ENCODE assay signal across 10 mouse cellular contexts in genomic region chr10:75605162-75605846, GRCm38 (mm10). TPM values are rescaled to one million over a fixed set of nuclear protein-coding genes. Genes with fewer than 3 reads are reported as not detected.
DNase-seq lines count a peak whose midpoint lies in the region; ATAC-seq and TF ChIP-seq lines count a peak whose summit lies in the region.
"Had no signal": no experiment of that assay in that cellular context is flagged by ENCODE, and none has a peak within 500 bp of the region (broad histone marks: within the 10 kb centered on the region; RNA-seq: fewer than 3 reads in every experiment).

No protein-coding gene starts in this region.

- in situ Hi-C loops in CH12.LX (cut with MboI; ENCODE audit: low pct_ligation_motif_present, low pct_unique_long_range_greater_than_20kb, low sequenced_read_pairs), result no loop called here

- no peak for TF ChIP-seq EP300 in CH12.LX (IDR thresholded peaks at IDR 0.05; ENCODE audit: low read length)

- H3K9ac ChIP-seq in CH12.LX (ENCODE audit: insufficient read depth, low read depth), result no peak overlapping the region
- H3K9ac ChIP-seq: limb, embryonic 15.5 days had no signal

- H3K27me3 ChIP-seq in CH12.LX (replicated peaks), result no peaks in the 10 kb centered on the region
- H3K27me3 ChIP-seq in splenic B cell, adult 2 months (ENCODE audit: control insufficient read depth, insufficient read depth, low read length, poor library complexity, severe bottlenecking), result no peaks in the 10 kb centered on the region
- H3K27me3 ChIP-seq: limb, embryonic 15.5 days had no signal

- peaks cover 0 to 10% of the 10 kb centered on the region in 2 experiments; a peak in 1 of 4 replicates for H3K4me1 ChIP-seq in CH12.LX (ENCODE audit: control insufficient read depth in 1 of 2, insufficient read depth in 2 of 2)
- H3K4me1 ChIP-seq: hindbrain, embryonic 10.5 days; limb, embryonic 15.5 days had no signal

- peak; percentile 32 for DNase-seq in kidney, postnatal 10 days
- no peak for DNase-seq in kidney, adult 18-20 months
- peak; percentile 28 for DNase-seq in CH12.LX (ENCODE audit: extremely low read depth)
- peak; percentile 40 for DNase-seq in T-cell, adult 2 months (ENCODE audit: low spot score)
- peak; percentile 37 for DNase-seq in splenic B cell, adult 2 months (ENCODE audit: low read depth, low spot score)
- DNase-seq in cerebellum, adult 9-11 months, result no peak
- DNase-seq: gastrocnemius, postnatal 25 days had no signal

- no peak for ATAC-seq in inflammation-experienced regulatory T-cells, adult 6 months

- no peak; the same call in 1 of the 2 replicates for TF ChIP-seq RAD21 in CH12.LX (IDR thresholded peaks at IDR 0.05; ENCODE audit: low read depth, low read length)

- H3K4me2 ChIP-seq in CH12.LX (ENCODE audit: insufficient read depth, low read depth, poor library complexity, severe bottlenecking), result no peak overlapping the region
- H3K4me2 ChIP-seq: limb, embryonic 15.5 days had no signal

- no peak for TF ChIP-seq POLR2A in CH12.LX (IDR thresholded peaks at IDR 0.05; ENCODE audit: low read depth, low read length)

- dilution Hi-C loops in CH12.LX (cut with MboI; ENCODE audit: extremely low pct_ligation_motif_present, extremely low pct_unique_long_range_greater_than_20kb, low sequenced_read_pairs), result no loop called here

- H3K27ac ChIP-seq in CH12.LX (ENCODE audit: insufficient read depth, low read depth), result no peak overlapping the region
- H3K27ac ChIP-seq: hindbrain, embryonic 10.5 days; limb, embryonic 15.5 days had no signal

- H3K4me3 ChIP-seq in CH12.LX (replicated peaks in 1 of 3; ENCODE audit: low read depth in 2 of 3, low read length in 2 of 3, poor library complexity in 1 of 3), result no peak overlapping the region
- H3K4me3 ChIP-seq: hindbrain, embryonic 10.5 days; limb, embryonic 15.5 days had no signal

- H3K9me3 ChIP-seq in CH12.LX (replicated peaks; ENCODE audit: low read length), result no peaks in the 10 kb centered on the region
- H3K9me3 ChIP-seq: hindbrain, embryonic 10.5 days; limb, embryonic 15.5 days had no signal

- TF ChIP-seq CTCF in CH12.LX (conservative IDR thresholded peaks at IDR 0.05 in 1 of 2, IDR thresholded peaks at IDR 0.05 in 1 of 2; ENCODE audit: low read depth in 2 of 2, low read length in 2 of 2), result peak in 1 of 2 experiments; percentile 66; a peak in 2 of 4 replicates

- no peaks in the 10 kb centered on the region for H3K36me3 ChIP-seq in CH12.LX (replicated peaks in 1 of 2; ENCODE audit: control insufficient read depth in 1 of 2, insufficient read depth in 1 of 2, low read length in 1 of 2)
- H3K36me3 ChIP-seq in splenic B cell, adult 2 months (ENCODE audit: control insufficient read depth, insufficient read depth, low read length, poor library complexity, severe bottlenecking), result no peaks in the 10 kb centered on the region
- H3K36me3 ChIP-seq: hindbrain, embryonic 10.5 days; limb, embryonic 15.5 days had no signal

- no peaks in the 10 kb centered on the region for H3K79me2 ChIP-seq in CH12.LX (replicated peaks; ENCODE audit: control insufficient read depth, extremely low read depth, insufficient read depth, poor library complexity, severe bottlenecking)

TF ChIP-seq in CH12.LX, 34 proteins besides CTCF, POLR2A, EP300 and RAD21:
- TF ChIP-seq GABPA (IDR thresholded peaks at IDR 0.05; ENCODE audit: insufficient replicate concordance, low read depth, low read length) (no peak), USF2 (conservative IDR thresholded peaks at IDR 0.05; ENCODE audit: low read depth, low read length) (no peak), SMC3 (IDR thresholded peaks at IDR 0.05; ENCODE audit: low read depth, low read length) (peak; percentile 20), UBTF (IDR thresholded peaks at IDR 0.05; ENCODE audit: low read depth, low read length) (no peak), MYC (IDR thresholded peaks at IDR 0.05; ENCODE audit: low read depth, low read length) (no peak), JUND (conservative IDR thresholded peaks at IDR 0.05; ENCODE audit: low read depth, low read length) (no peak)

RNA-seq across cellular contexts. Expression of gene Ggt5, which starts 16.2 kb away (rescaled TPM):
- total RNA-seq in CH12.LX (2012; rRNA removed) (not detected in 2 replicates), CH12.LX (2014; rRNA removed) (not detected in 2 replicates)
- polyA plus RNA-seq in CH12.LX (2012; ENCODE audit: insufficient read length, low read depth), result not detected in 2 replicates
- polyA plus RNA-seq in inflammation-experienced regulatory T-cells, adult 6 months (2017; shearing (Covaris generic)), result under 1 TPM; 0.29 to 0.45 (median 0.42) TPM

RNA-seq across cellular contexts. Expression of gene Susd2, which starts 38.5 kb away (rescaled TPM):
- 0.51 and 0.63 TPM in 2 replicates for total RNA-seq in CH12.LX (2012; rRNA removed)
- 0.66 and 0.70 TPM in 2 replicates for total RNA-seq in CH12.LX (2014; rRNA removed)
- 2.9 and 3.0 TPM in 2 replicates for polyA plus RNA-seq in CH12.LX (2012; ENCODE audit: insufficient read length, low read depth)
- polyA plus RNA-seq in inflammation-experienced regulatory T-cells, adult 6 months (2017; shearing (Covaris generic)), result 10 to 100 TPM; 12.4 to 23.2 (median 19.2) TPM

RNA-seq across cellular contexts. Expression of gene Ggt1, which starts 43.9 kb away (rescaled TPM):
- total RNA-seq in CH12.LX (2012; rRNA removed) (1.3 and 2.1 TPM in 2 replicates), CH12.LX (2014; rRNA removed) (0.68 and 1.3 TPM in 2 replicates)
- polyA plus RNA-seq in CH12.LX (2012; ENCODE audit: insufficient read length, low read depth), result 2.0 and 3.8 TPM in 2 replicates
- 10 to 100 TPM in 1 of 3 experiments, 1 to 10 TPM in 1, under 1 TPM in 1; 0.26 to 15.4 (median 2.2) TPM for polyA plus RNA-seq in inflammation-experienced regulatory T-cells, adult 6 months (2017; shearing (Covaris generic))

RNA-seq across cellular contexts. Expression of gene Lrrc75b, which starts 45.2 kb away (rescaled TPM):
- total RNA-seq in CH12.LX (2012; rRNA removed), result not detected in 2 replicates
- not detected in 2 replicates for total RNA-seq in CH12.LX (2014; rRNA removed)
- polyA plus RNA-seq in CH12.LX (2012; ENCODE audit: insufficient read length, low read depth), result not detected in 2 replicates
- polyA plus RNA-seq in inflammation-experienced regulatory T-cells, adult 6 months (2017; shearing (Covaris generic)), result 1 to 10 TPM in 1 of 3 experiments, under 1 TPM in 2; 0.16 to 1.7 (median 0.47) TPM

Comparison
In these comparisons a context has a peak if more than half of its experiments do, and no peak if none do; other contexts are left out.
1. DNase-seq: peak in kidney, postnatal 10 days (single experiment), CH12.LX (single experiment), T-cell, adult 2 months (single experiment) and splenic B cell, adult 2 months (single experiment); none in kidney, adult 18-20 months (single experiment) and cerebellum, adult 9-11 months (single experiment).